Mouse (Mus musculus) liver, embryonic 14.5 days (tissue): Measurements from ENCODE around the gene Olfr532.

Experiments used
- CTCF ChIP-seq: IDR thresholded peaks from 2 replicates; pipeline ENCODE4 v1.5.1; 2016; ENCODE audit warnings: antibody characterized with exemption, low read depth, control low read depth
- EP300 ChIP-seq: IDR thresholded peaks from 2 replicates; pipeline ENCODE4 v1.6.1; 2016; ENCODE audit warnings: antibody characterized with exemption, low read depth

- no peak for TF ChIP-seq CTCF
- no peak for TF ChIP-seq EP300
Observed at GRCm38 (mm10) chr7:140402818-140403217, 18.6 kb downstream of the Olfr532 start, which contains the start of gene Olfr531.
